Mouse (Mus musculus) stomach, embryonic 14.5 days (tissue): ENCODE results near the gene Ckm. TPM values are rescaled to one million over a fixed set of nuclear protein-coding genes. Genes with fewer than 3 reads are reported as not detected.
A peak's percentile ranks its signal among the peaks of the same experiment; 100 is the strongest.

Source experiments
- ATAC-seq: fragments of 200-750 bp; cut with Nextera tagmentation; 2 replicates; pipeline ENCODE4 v1.8.0; 2017; ENCODE audit warnings: low read depth, moderate TSS enrichment; ENCODE audit not compliant: insufficient number of reproducible peaks, insufficient read depth, low FRiP score
- H3K27ac ChIP-seq: fragments of 300-500 bp; sonication (generic); 2 replicates; pipeline ENCODE4 v1.5.1; 2014; ENCODE audit warnings: mild to moderate bottlenecking, low read length, moderate library complexity, mixed read lengths
- H3K27me3 ChIP-seq: fragments of 300-500 bp; sonication (generic); 2 replicates; pipeline ENCODE4 v1.6.1; 2014; ENCODE audit warnings: low read length, control low read depth, mixed read lengths; ENCODE audit not compliant: control insufficient read depth, insufficient read depth
- H3K36me3 ChIP-seq: fragments of 300-500 bp; sonication (generic); 2 replicates; pipeline ENCODE4 v1.6.1; 2014; ENCODE audit warnings: mild to moderate bottlenecking, control low read depth, low read length, moderate library complexity, mixed read lengths; ENCODE audit not compliant: control insufficient read depth, insufficient read depth
- H3K4me1 ChIP-seq: fragments of 300-500 bp; sonication (generic); 2 replicates; pipeline ENCODE4 v1.6.1; 2014; ENCODE audit warnings: low read length, control low read depth, mixed read lengths; ENCODE audit not compliant: control insufficient read depth, insufficient read depth
- H3K4me2 ChIP-seq: fragments of 300-500 bp; sonication (generic); replicated peaks from 2 replicates; pipeline ENCODE4 v1.6.1; 2014; ENCODE audit warnings: low read depth, low read length, control low read depth
- H3K4me3 ChIP-seq: fragments of 300-500 bp; sonication (generic); 2 replicates; pipeline ENCODE4 v1.5.1; 2014; ENCODE audit warnings: low read depth, low read length, control low read depth
- H3K9ac ChIP-seq: fragments of 300-500 bp; sonication (generic); replicated peaks from 2 replicates; pipeline ENCODE4 v1.6.1; 2014; ENCODE audit warnings: low read depth, mild to moderate bottlenecking, control low read depth, low read length, moderate library complexity, mixed read lengths
- H3K9me3 ChIP-seq: fragments of 300-500 bp; sonication (generic); 2 replicates; pipeline ENCODE4 v1.6.1; 2016; ENCODE audit warnings: low read depth, low read length, control low read depth; ENCODE audit not compliant: control insufficient read depth
- WGBS: fragments of 180-500 bp; shearing (Covaris S2); extraction: QIAGEN DNeasy Blood & Tissue Kit; methylation state at CpG from one replicate; pipeline ENCODE4 v1.1.7; 2014; 5-methylcytosine and 5-hydroxymethylcytosine counted together
- polyA plus RNA-seq: library from polyadenylated mRNA; unstranded; fragments of >200 nt; fragmentation: Nextera tagmentation; extraction: Ambion mirVana; gene quantifications from 2 replicates; pipeline ENCODE4 v1.2.1, GENCODE M21; 2014

Gene Ckm
- polyA plus RNA-seq, 1 experiment from 2014 or later: 1.7 TPM

GRCm38 (mm10) chr7:19430402-19430801, 25.8 kb downstream of the Ckm start:
- no peaks in the 10 kb centered on the region for H3K4me1 ChIP-seq
- H3K9me3 ChIP-seq: no peaks in the 10 kb centered on the region; the same call in 1 of the 2 replicates
- no peak for ATAC-seq
- H3K9ac ChIP-seq: no peak overlapping the region
- 85% methylated on average over 6 of the region's 6 CpGs for WGBS
- H3K4me3 ChIP-seq: no peak overlapping the region
- H3K27me3 ChIP-seq: no peaks in the 10 kb centered on the region
- H3K36me3 ChIP-seq: peaks cover 90% of the 10 kb centered on the region
- H3K4me2 ChIP-seq: no peak overlapping the region
- no peak overlapping the region for H3K27ac ChIP-seq

- Histone ChIP-seq H3K27ac (no peak overlapping the region), H3K9ac (no peak overlapping the region), H3K9me3 (no peaks in the 10 kb centered on the region; the same call in 1 of the 2 replicates), H3K4me3 (no peak overlapping the region), H3K27me3 (no peaks in the 10 kb centered on the region), H3K4me1 (no peaks in the 10 kb centered on the region), H3K4me2 (no peak overlapping the region), H3K36me3 (peaks cover 98% of the 10 kb centered on the region)
- ATAC-seq: no peak
- 100% methylated on average over 2 of the region's 2 CpGs for WGBS
These were observed 27.9 kb downstream of the Ckm start for GRCm38 (mm10) chr7:19432475-19432874.

- no peaks in the 10 kb centered on the region for H3K4me1 ChIP-seq
- no peak overlapping the region for H3K4me3 ChIP-seq
- no peak for ATAC-seq
- H3K36me3 ChIP-seq: peaks cover 81% of the 10 kb centered on the region
- no peaks in the 10 kb centered on the region for H3K27me3 ChIP-seq
- H3K27ac ChIP-seq: no peak overlapping the region
- no peak overlapping the region for H3K4me2 ChIP-seq
- 88% methylated on average over 2 of the region's 2 CpGs for WGBS
- H3K9me3 ChIP-seq: no peaks in the 10 kb centered on the region; the same call in 1 of the 2 replicates
- no peak overlapping the region for H3K9ac ChIP-seq
These were observed 31.7 kb downstream of the Ckm start for GRCm38 (mm10) chr7:19436276-19436675.

GRCm38 (mm10) chr7:19437048-19437447, 32.5 kb downstream of the Ckm start:
- Histone ChIP-seq H3K9me3 (no peaks in the 10 kb centered on the region; the same call in 1 of the 2 replicates), H3K4me3 (no peak overlapping the region), H3K36me3 (peaks cover 81% of the 10 kb centered on the region), H3K27ac (no peak overlapping the region), H3K4me2 (no peak overlapping the region), H3K4me1 (no peaks in the 10 kb centered on the region), H3K9ac (no peak overlapping the region), H3K27me3 (no peaks in the 10 kb centered on the region)
- ATAC-seq: no peak
- 88% methylated on average over 9 of the region's 9 CpGs for WGBS

DNA sequence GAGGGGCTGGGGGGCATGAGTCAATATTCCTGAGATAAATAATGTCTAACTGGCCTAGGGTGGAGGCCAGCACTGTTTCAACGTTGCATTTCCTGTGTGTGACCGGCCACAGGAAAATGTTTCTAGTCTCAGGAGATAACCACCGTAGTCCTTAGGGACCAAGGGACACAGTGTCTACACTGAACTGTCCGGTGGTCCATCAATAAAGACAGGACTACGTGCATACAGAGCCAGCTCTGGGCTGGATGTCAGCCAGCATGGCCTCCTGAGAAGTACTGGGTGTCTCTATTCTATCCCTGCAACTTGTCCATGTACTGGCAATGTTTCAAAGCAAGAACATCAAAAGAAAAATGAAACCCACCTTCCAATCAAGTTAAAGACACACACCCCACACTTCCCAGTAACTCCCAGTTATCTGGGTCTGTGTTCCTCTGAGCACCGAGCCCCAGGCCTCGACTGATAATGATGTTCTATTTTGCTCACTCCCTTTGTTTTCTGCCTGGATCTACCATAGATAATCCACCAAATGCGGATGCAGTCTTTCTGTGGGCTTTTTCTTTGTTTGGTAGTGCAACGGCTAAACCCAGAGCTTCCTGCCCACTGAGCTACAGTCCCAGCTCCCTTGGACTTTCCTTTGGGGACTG, 37.0 kb downstream of the Ckm start:
- Histone ChIP-seq H3K27ac (no peak overlapping the region), H3K4me2 (no peak overlapping the region), H3K4me1 (0 out of 2 replicates have a peak, but pooled peaks cover 4% of the 10 kb centered on the region), H3K9me3 (no peaks in the 10 kb centered on the region), H3K9ac (no peak overlapping the region), H3K27me3 (no peaks in the 10 kb centered on the region), H3K36me3 (peaks cover 56% of the 10 kb centered on the region), H3K4me3 (no peak overlapping the region)
- ATAC-seq: no peak
- 81% methylated on average over 9 of the region's 9 CpGs for WGBS

DNA sequence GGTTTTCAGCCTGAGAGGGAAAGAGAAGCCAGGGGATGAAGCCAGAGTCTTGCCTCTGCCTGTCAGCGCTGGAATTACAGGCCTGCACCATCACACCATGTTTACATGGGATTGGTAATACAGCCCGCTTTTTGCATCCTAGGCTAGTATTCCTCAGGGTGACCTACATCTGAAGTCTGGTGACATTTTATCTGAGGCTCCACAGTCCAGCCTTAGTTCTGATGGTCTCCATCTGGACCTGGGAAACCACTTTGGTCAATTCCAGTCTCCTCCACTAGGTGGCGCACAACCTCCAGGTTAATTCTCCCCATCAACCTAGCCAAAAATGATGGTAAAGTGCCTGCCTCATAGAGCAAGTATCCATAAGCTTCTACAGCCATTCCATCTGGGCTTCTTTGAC, 38.8 kb downstream of the Ckm start:
- no peaks in the 10 kb centered on the region for H3K9me3 ChIP-seq
- H3K4me1 ChIP-seq: 0 out of 2 replicates have a peak, but pooled peaks cover 4% of the 10 kb centered on the region
- WGBS: 34% methylated on average over 3 of the region's 3 CpGs
- no peak overlapping the region for H3K4me3 ChIP-seq
- H3K9ac ChIP-seq: no peak overlapping the region
- H3K27me3 ChIP-seq: no peaks in the 10 kb centered on the region
- peak; percentile 42; the same call in 1 of the 2 replicates for ATAC-seq
- H3K36me3 ChIP-seq: peaks cover 52% of the 10 kb centered on the region
- H3K4me2 ChIP-seq: no peak overlapping the region
- H3K27ac ChIP-seq: no peak overlapping the region

GRCm38 (mm10) chr7:19444801-19445200, 40.2 kb downstream of the Ckm start:
- peaks cover 56% of the 10 kb centered on the region for H3K36me3 ChIP-seq

DNA sequence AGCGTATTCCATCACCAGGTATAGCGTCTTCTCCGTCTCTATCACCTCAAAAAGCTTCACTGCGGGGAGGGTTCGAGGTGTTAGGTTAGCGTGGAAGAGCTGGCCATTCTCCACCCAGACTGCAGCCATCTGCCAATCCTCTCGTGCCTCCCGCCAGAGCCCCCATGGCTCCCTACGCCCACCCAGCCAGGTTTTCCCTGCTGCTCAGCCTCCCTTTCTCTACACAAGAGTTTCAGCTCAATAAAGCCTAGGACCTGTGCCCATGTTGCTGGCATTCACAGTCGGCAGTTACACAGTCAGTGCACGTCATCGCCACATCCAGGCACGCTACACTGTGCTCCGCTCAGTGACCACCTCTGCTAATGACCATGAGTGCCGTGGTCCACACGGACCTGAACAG, 43.1 kb downstream of the Ckm start:
- Histone ChIP-seq H3K9ac (no peak overlapping the region), H3K4me2 (no peak overlapping the region), H3K36me3 (peaks cover 36% of the 10 kb centered on the region), H3K27ac (no peak overlapping the region), H3K27me3 (no peaks in the 10 kb centered on the region), H3K9me3 (no peaks in the 10 kb centered on the region), H3K4me3 (no peak overlapping the region), H3K4me1 (0 out of 2 replicates have a peak, but pooled peaks cover 4% of the 10 kb centered on the region)
- WGBS: 91% methylated on average over 16 of the region's 16 CpGs
- ATAC-seq: no peak

More at GRCm38 (mm10) chr7:19444801-19445200, 40.2 kb downstream of the Ckm start:
- ATAC-seq: no peak; the same call in 1 of the 2 replicates
- Histone ChIP-seq H3K4me2 (no peak overlapping the region), H3K4me1 (0 out of 2 replicates have a peak, but pooled peaks cover 4% of the 10 kb centered on the region), H3K9ac (no peak overlapping the region), H3K9me3 (no peaks in the 10 kb centered on the region), H3K4me3 (no peak overlapping the region), H3K27ac (no peak overlapping the region), H3K27me3 (no peaks in the 10 kb centered on the region)
- WGBS: 77% methylated on average over 12 of the region's 12 CpGs

- no peaks in the 10 kb centered on the region for H3K27me3 ChIP-seq
- WGBS: 86% methylated on average over 12 of the region's 12 CpGs
- no peaks in the 10 kb centered on the region for H3K4me1 ChIP-seq
- no peak overlapping the region for H3K4me2 ChIP-seq
- H3K27ac ChIP-seq: no peak overlapping the region
- peaks cover 31% of the 10 kb centered on the region; the same call in 1 of the 2 replicates for H3K36me3 ChIP-seq
- no peak overlapping the region for H3K9ac ChIP-seq
- ATAC-seq: no peak
- no peaks in the 10 kb centered on the region for H3K9me3 ChIP-seq
- no peak overlapping the region for H3K4me3 ChIP-seq
These were observed 44.6 kb downstream of the Ckm start for GRCm38 (mm10) chr7:19449165-19449564.
